Mouse (Mus musculus): Measurements from ENCODE around the gene Ces2e.
A peak's percentile ranks its signal among the peaks of the same experiment; 100 is the strongest.
"Not testable (repeated sequence)": the region's sequence is repeated elsewhere in the genome, so short reads cannot be mapped to it uniquely, and the experiment has no call there.

The Ces2e gene

DNA sequence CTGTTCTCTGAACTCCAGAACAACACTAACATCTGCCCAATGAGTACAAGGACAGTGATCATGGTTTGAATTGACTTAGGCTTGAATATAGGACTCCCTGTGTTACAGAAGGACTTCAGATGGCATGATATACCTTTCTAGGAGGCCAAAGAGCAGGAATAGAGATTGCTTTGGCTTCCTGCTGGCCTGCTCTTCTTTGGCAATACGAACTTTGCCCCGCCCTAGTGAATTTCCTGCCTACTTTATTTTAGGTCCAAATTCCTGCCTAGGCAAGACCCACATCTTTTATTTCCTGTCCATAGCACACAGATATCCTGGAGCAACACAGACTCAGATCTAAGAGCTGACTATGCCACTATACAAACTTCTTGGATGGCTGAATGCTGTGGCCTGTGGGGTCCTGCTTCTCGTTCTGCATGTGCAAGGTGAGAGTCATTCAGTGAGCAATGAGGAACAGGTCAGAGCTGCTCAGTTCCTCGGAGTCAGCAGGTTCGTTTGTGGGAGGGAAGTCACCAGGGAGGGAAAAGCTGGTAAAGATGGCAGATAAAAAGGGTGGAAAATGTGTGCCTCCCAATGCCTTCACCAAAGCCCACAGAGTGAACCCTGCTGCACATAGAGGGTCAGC lies at the start of gene Ces2e:
Ces2e (plus strand) TSS at position 289 of the 625 bp plus-strand sequence.
- peak in 1 of 2 experiments; percentile 2 for DNase-seq

DNA sequence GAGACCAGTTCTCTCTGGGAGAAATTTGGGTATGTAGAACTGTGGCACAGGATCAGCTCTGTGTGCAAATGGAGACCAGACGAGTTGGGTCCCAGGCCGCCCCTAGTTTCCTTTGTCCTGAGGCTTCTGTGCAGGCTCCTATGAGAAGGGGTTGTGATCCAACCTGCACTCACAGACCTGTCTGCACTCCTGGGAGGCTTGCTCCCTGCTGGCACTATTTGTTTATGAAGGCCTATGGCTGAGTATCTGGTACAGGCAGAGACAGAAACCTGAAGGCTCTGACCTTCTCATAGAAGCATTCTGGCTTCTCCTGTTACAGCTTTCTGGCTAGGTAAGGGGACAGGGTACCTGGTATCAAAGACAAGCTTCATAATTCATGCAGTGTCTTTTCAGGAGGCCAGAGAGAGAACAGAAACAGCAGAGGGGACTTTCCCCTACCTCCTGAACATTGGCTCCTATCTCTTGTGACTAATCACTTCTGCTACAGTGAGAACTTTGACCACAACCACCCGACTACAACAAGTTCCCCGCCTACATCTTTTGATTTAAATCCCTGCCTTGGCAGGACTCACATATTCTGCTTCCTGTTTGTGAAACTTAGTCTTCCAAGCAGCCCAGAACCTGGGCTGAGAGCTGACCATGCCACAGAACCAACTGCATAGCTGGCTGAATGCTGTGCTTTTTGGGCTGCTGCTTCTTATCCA lies 39.7 kb upstream of the Ces2e start:
- DNase-seq: not testable (repeated sequence)

DNA sequence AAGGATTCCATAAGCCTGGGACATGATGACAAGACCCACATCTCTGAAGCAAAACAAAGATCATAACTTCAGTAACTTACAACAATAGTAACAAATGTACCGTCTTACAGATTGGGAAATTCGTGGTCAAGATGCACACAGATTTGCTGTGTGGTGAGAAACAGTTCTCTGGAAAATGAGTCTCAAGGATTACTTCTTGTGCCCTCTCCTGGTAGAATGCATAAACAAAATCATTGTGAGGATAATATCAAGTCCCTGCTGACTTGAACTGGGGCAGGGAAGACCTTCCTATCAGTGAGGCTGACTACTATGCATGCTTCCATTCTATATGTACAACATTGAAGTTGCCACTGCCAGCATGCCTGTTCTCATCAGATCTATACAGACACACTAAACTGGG lies 24.3 kb upstream of the Ces2e start:
- no peak for DNase-seq

DNA sequence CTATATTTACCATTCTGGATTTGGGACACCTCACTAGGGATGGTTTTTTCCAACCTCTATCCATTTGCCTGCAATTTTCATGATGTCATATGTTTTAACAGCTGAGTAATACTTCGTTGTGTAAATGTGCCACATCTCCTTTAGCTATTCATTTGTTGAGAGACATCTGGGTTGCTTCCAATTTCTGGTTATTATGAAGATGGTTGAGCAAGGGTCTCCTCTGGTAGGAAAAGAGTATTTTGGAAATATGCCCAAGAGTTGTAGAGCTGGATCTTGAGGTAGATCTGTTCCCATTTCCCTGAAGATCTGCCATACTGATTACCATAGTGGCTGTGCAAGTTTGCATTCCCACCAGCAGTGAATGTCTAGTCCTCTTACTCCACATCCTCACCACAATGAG lies 18.9 kb upstream of the Ces2e start:
- DNase-seq: no peak

DNA sequence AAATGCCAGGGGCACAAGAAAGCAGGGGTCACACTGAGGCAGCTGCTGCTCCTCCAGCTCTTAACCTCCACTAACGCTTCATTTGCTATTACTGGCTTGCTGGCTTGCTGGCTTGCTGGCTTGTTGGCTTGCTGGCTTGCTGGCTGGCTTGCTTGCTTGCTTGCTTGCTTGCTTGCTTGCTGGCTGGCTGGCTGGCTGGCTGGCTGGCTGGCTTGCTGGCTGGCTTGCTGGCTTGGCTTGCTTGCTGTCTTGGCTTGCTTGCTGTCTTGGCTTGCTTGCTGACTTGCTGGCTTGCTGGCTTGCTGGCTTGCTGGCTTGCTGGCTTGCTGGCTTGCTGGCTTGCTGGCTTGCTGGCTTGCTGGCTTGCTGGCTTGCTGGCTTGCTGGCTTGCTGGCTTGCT lies 17.0 kb upstream of the Ces2e start:
- DNase-seq: peak; percentile 53 to 60

DNA sequence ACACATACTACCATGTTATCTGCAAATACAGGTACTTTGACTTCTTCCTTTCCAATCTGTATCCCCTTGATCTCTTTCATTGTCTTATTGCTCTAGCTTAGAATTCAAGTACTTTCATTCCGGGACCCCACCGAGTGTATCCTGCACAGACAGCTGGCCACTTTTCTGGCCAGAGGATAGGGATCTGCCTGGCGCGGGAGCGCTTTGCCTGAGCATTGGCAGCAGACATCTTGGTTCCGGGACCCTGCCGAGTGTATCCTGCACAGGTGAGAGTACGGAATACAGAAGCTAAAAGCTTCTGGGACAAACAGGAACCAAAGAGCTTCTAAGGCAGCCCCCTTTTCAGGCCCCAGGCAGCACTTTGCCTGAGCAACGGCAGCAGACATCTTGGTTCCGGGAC lies 16.4 kb upstream of the Ces2e start:
- DNase-seq: not testable (repeated sequence)

DNA sequence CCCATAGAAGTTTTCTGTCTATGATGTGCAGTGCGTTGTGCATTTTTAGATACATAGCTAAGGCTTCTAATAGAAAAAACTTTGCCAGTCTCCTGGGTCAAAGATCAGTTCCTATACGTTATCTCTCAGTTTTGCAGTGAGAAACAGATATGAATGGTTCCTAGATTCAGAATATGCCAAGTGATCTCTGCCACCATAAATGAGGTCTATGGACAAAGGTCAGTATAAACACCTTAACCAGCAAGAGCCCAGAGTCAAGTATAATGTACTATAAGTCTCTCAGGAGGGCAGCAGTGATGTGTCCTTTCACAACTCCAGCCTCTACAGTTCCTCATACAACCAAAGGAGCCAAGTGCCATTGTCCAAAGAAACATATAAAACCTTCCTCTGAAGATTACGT lies 1.2 kb downstream of the Ces2e start:
- no peak for DNase-seq

DNA sequence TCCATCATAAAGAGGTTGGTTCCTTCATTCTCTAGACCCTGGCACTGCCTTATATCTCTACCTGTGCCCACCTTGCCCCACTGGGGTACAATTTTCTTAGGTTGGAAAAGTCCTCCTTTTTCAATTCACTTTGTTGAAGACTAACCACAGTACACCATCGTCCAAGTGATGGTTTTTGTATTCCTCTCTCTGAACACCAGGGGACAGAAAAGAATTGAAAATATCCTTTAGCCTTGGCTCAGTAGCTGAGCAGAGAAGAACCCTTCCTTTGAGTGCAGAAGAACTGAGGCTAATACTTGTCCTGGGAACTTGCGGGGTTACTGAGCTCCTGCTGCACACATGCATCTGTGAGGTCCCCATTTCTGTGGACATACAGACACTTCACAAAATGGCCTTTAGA lies 18.6 kb downstream of the Ces2e start:
- no peak for DNase-seq

DNA sequence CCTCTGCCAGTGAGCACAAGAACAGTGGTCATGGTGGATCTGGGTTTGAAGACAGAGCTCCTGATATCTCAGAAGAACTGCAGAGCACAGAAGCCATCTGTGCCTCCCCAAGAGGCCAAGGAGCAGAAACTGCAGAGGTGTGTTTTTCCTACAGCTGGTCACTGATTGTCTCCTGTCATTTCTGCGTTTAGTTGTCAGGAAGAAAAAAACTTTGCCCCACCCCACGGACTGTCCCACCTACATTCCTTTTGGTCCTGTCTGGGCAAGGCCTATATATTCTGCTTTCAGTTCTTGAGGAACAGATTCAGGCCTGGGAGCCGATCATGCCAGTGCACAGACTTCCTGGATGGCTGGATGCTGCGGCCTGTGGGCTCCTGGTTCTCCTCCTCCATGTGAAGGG lies 21.0 kb downstream of the Ces2e start, which contains the start of gene Ces2f:
Ces2f (plus strand) TSS at position 301 of the 400 bp plus-strand sequence.
- no peak for DNase-seq

DNA sequence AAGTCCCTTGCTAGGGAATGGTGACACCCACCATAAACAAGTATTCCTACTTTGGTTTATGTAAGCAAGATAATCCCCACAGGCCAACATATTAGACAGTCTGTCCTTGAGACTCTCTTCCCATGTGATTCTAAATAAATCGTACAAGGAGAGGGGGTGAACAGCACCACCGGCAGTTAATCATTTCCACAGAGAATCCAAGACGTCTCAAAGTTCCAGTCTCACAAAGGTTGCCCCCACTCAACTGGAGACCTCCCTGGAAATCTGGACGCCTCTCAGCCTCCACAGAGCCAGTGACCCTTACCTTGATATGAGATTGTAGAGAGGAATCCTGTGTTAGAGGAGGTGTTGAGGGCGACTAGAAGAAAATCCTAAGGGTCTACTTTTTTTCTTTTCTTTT lies 23.0 kb downstream of the Ces2e start:
- DNase-seq: no peak

DNA sequence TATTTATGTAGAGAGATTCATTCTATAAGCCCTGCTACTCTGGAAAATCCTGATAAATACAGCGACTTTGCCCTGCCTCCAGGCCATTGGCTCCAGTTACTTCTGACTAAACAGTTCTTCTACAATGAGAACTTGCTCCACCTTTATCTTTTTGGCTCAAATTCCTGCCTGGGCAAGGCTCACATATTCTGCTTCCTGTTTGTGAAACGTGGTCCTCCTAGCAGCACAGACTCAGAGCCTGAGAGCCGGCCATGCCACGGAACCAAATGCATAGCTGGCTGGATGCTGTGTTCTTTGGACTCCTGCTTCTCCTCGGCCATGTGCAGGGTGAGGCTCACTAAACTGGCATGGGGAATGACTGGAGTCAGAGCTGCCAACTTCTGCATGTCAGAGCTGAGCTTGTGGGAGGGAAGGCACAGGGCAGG lies 35.5 kb downstream of the Ces2e start, which contains the start of gene Ces2g:
Ces2g (plus strand) TSS at position 182 of the 425 bp plus-strand sequence.
- peak; percentile 46 to 60 for DNase-seq

DNA sequence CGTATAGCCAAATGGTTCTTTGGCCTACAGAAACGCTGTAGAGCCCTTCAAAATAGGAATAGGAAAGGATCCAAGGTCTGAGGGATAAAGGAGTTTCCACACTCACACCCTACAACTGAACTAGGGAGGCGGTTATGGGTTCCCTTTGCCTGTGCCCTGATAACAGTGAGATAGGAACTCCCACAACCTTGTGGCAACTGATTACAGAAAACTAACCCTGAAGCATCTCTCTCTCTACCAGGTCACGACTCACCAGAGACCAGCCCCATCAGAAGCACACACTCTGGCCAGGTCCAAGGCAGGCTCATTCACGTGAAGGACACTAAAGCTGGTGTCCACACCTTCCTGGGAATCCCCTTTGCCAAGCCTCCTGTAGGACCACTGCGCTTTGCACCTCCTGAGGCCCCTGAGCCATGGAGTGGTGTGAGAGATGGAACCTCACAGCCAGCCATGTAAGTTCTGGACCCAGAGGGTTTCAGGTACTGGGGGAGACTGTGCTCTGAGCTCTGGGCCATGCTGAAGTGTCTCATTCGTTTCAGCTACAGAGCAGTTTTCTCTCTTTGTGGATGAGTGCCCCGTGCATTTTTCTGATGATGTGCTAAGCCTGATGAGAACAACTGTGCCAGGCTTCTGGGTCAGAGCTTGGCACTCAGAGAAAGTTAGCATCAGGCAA lies 36.3 kb downstream of the Ces2e start:
- no peak for DNase-seq

DNA sequence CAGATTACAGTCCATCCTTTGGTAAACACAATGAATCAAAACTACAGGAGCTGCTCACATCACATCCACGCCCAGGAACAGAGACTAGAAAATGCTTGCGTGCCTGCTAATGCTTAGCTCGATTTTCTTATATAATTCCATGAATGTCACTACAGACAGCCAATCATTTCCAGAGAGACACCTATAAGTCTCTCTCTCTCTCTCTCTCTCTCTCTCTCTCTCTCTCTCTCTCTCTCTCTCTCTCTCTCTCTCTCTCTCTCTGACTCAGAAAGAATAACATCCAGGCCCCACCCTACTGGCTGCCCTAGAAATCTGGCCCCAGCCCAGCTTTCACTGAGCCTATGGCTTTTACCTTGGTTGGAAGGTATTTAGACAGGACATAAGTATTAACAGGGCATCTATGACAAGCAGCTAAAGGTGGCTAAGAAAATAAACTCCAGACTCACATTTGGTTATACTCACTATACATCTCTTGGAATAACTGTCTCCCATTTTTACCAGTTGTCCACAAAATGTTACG lies 37.4 kb downstream of the Ces2e start:
- no peak for DNase-seq

DNA sequence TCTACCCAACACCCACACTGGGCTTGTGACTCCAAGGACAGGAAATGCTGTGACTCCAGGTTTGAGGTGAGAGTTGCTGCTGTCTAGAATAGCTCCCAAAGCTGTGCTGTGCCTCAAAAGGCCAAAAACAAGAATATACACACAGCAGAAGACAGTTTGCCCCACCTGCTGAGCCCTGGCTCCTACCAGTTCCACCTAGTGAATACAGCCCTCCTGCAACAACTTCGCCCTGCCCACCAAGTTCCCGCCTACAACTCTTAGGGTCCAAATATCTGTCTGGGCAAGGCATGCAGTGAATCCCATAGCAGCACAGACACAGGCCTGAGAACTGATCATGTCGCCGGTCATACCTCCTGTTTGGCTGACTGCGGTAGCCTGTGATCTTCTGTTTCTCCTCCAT lies 58.1 kb downstream of the Ces2e start:
- DNase-seq: no peak

All from lung, adult 18-20 months (tissue).